Mouse (Mus musculus): ENCODE data around the gene Pik3cb.

DNA sequence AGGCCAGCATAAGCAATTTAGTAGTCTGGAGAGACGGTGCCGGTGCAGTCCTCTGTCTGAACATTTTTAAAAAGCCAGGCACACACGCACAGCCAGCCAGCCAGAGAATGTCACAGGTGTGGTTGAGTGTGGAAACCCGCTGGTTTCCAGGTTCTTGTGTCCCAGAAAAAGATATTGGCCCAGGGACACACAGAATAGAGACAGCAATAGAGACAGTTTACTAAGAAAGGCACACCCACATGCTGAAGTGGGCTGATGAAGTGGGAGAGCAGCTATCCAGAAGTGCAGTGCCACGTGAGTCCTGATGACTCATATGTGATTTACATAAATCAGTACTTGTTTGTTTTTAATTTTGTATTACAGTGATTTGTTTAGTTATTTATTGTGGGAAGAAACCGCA lies 5.3 kb upstream of the Pik3cb start:
- TF ChIP-seq HCFC1 (IDR thresholded peaks at IDR 0.05; ENCODE audit: borderline replicate concordance, insufficient read depth, low read length) (no peak), ZNF384 (IDR thresholded peaks at IDR 0.05; ENCODE audit: low read depth, low read length) (no peak), MAFK (IDR thresholded peaks at IDR 0.05; ENCODE audit: insufficient read depth, low read depth, low read length) (no peak)

All from ES-E14 (cell line).